Mouse (Mus musculus) liver, embryonic 16.5 days (tissue): ENCODE results near the gene Man2c1. TPM values are rescaled to one million over a fixed set of nuclear protein-coding genes. Genes with fewer than 3 reads are reported as not detected.

Source experiments
- ATAC-seq: fragments of 200-750 bp; cut with Nextera tagmentation; 2 replicates; pipeline ENCODE4 v1.8.0; 2017; ENCODE audit warnings: low read depth, mild to moderate bottlenecking, moderate number of reproducible peaks, moderate library complexity
- H3K27ac ChIP-seq: fragments of 300-500 bp; sonication (generic); 2 replicates; pipeline ENCODE4 v1.5.1; 2014; ENCODE audit warnings: mild to moderate bottlenecking, low read length
- H3K27me3 ChIP-seq: fragments of 300-500 bp; sonication (generic); 2 replicates; pipeline ENCODE4 v1.6.1; 2014; ENCODE audit warnings: low read depth, low read length, mixed read lengths; ENCODE audit not compliant: control insufficient read depth, insufficient read depth
- H3K36me3 ChIP-seq: fragments of 300-500 bp; sonication (generic); 2 replicates; pipeline ENCODE4 v1.6.1; 2014; ENCODE audit warnings: mild to moderate bottlenecking; ENCODE audit not compliant: control insufficient read depth, insufficient read depth
- H3K4me1 ChIP-seq: fragments of 300-500 bp; sonication (generic); 2 replicates; pipeline ENCODE4 v1.6.1; 2014; ENCODE audit warnings: low read depth, low read length, mixed read lengths; ENCODE audit not compliant: control insufficient read depth
- H3K4me2 ChIP-seq: fragments of 300-500 bp; sonication (generic); 2 replicates; pipeline ENCODE4 v1.6.1; 2014; ENCODE audit warnings: low read depth, low read length, mixed read lengths
- H3K4me3 ChIP-seq: fragments of 300-500 bp; sonication (generic); 2 replicates; pipeline ENCODE4 v1.5.1; 2014; ENCODE audit warnings: low read depth, mild to moderate bottlenecking, low read length
- H3K9ac ChIP-seq: fragments of 300-500 bp; sonication (generic); 2 replicates; pipeline ENCODE4 v1.6.1; 2014; ENCODE audit warnings: low read depth, low read length
- H3K9me3 ChIP-seq: fragments of 300-500 bp; sonication (generic); replicated peaks from 2 replicates; pipeline ENCODE4 v1.6.1; 2016; ENCODE audit warnings: low read length; ENCODE audit not compliant: control insufficient read depth
- WGBS: fragments of 180-500 bp; shearing (Covaris S2); extraction: QIAGEN DNeasy Blood & Tissue Kit; methylation state at CpG from one replicate; pipeline ENCODE4 v1.1.7; 2014; ENCODE audit not compliant: insufficient replicate concordance; 5-methylcytosine and 5-hydroxymethylcytosine counted together
- polyA plus RNA-seq: library from polyadenylated mRNA; unstranded; fragments of >200 nt; fragmentation: Nextera tagmentation; extraction: Ambion mirVana; gene quantifications from 2 replicates; pipeline ENCODE4 v1.2.1, GENCODE M21; 2015

Man2c1 gene
- polyA plus RNA-seq, 1 experiment from 2014 or later: 18.6 TPM

GRCm38 (mm10) chr9:57152331-57152730 is 21.8 kb downstream of the Man2c1 start:
- H3K27ac ChIP-seq: no peak overlapping the region
- peaks cover 4% of the 10 kb centered on the region; the same call in 1 of the 2 replicates for H3K36me3 ChIP-seq
- no peak for ATAC-seq
- no peak overlapping the region for H3K4me3 ChIP-seq
- WGBS: 53% methylated on average over 6 of the region's 6 CpGs
- H3K9ac ChIP-seq: no peak overlapping the region
- H3K9me3 ChIP-seq: no peaks in the 10 kb centered on the region
- H3K4me2 ChIP-seq: no peak overlapping the region
- H3K27me3 ChIP-seq: no peaks in the 10 kb centered on the region
- peaks cover 8% of the 10 kb centered on the region for H3K4me1 ChIP-seq

GRCm38 (mm10) chr9:57156383-57156782 is 25.9 kb downstream of the Man2c1 start:
- Histone ChIP-seq H3K9me3 (no peaks in the 10 kb centered on the region), H3K27ac (no peak overlapping the region), H3K27me3 (no peaks in the 10 kb centered on the region), H3K4me1 (peaks cover 5% of the 10 kb centered on the region), H3K36me3 (peaks cover 4% of the 10 kb centered on the region; the same call in 1 of the 2 replicates), H3K4me2 (no peak overlapping the region), H3K4me3 (no peak overlapping the region), H3K9ac (no peak overlapping the region)
- ATAC-seq: no peak
- 81% methylated on average over 7 of the region's 7 CpGs for WGBS

- H3K4me3 ChIP-seq: no peak overlapping the region
- 78% methylated on average over 8 of the region's 8 CpGs for WGBS
Observed at GRCm38 (mm10) chr9:57156823-57157222, 26.3 kb downstream of the Man2c1 start.

GRCm38 (mm10) chr9:57157499-57157898 is 27.0 kb downstream of the Man2c1 start:
- H3K27me3 ChIP-seq: no peaks in the 10 kb centered on the region
- H3K36me3 ChIP-seq: peaks cover 4% of the 10 kb centered on the region; the same call in 1 of the 2 replicates
- no peaks in the 10 kb centered on the region for H3K9me3 ChIP-seq
- peak overlapping the region; percentile 81 for H3K4me2 ChIP-seq
- no peak overlapping the region for H3K27ac ChIP-seq
- peak overlapping the region; percentile 76 for H3K9ac ChIP-seq
- ATAC-seq: no peak
- 30% methylated on average over 13 of the region's 13 CpGs for WGBS
- H3K4me3 ChIP-seq: peak overlapping the region; percentile 78
- peaks cover 5% of the 10 kb centered on the region for H3K4me1 ChIP-seq

More at GRCm38 (mm10) chr9:57156823-57157222, 26.3 kb downstream of the Man2c1 start:
- H3K4me2 ChIP-seq: no peak overlapping the region
- H3K36me3 ChIP-seq: peaks cover 4% of the 10 kb centered on the region; the same call in 1 of the 2 replicates
- ATAC-seq: no peak
- H3K27me3 ChIP-seq: no peaks in the 10 kb centered on the region
- H3K27ac ChIP-seq: no peak overlapping the region
- H3K4me1 ChIP-seq: peaks cover 5% of the 10 kb centered on the region
- no peaks in the 10 kb centered on the region for H3K9me3 ChIP-seq
- H3K9ac ChIP-seq: no peak overlapping the region

GRCm38 (mm10) chr9:57158013-57158470 is 27.6 kb downstream of the Man2c1 start, which contains the start of gene Commd4:
Commd4 (minus strand) TSS chr9:57158331.
- peaks cover 5% of the 10 kb centered on the region for H3K4me1 ChIP-seq
- no peaks in the 10 kb centered on the region for H3K27me3 ChIP-seq
- under 1% methylated on average over 24 of the region's 24 CpGs for WGBS
- peak within 1 kb of the TSS; percentile 78 for H3K4me3 ChIP-seq
- H3K9me3 ChIP-seq: no peaks in the 10 kb centered on the region
- H3K4me2 ChIP-seq: peak within 1 kb of the TSS; percentile 81
- H3K9ac ChIP-seq: peak within 1 kb of the TSS; percentile 76
- peak; percentile 80 for ATAC-seq
- peaks cover 4% of the 10 kb centered on the region; the same call in 1 of the 2 replicates for H3K36me3 ChIP-seq
- no peak within 1 kb of the TSS for H3K27ac ChIP-seq

- Histone ChIP-seq H3K4me1 (peaks cover 5% of the 10 kb centered on the region), H3K9ac (peak overlapping the region; percentile 76), H3K27me3 (no peaks in the 10 kb centered on the region), H3K4me3 (peak overlapping the region; percentile 78), H3K36me3 (peaks cover 4% of the 10 kb centered on the region; the same call in 1 of the 2 replicates), H3K4me2 (peak overlapping the region; percentile 81), H3K9me3 (no peaks in the 10 kb centered on the region), H3K27ac (no peak overlapping the region)
- ATAC-seq: no peak
- 38% methylated on average over 11 of the region's 11 CpGs for WGBS
Observed at GRCm38 (mm10) chr9:57158506-57158905, 28.0 kb downstream of the Man2c1 start.

- Histone ChIP-seq H3K9ac (no peak overlapping the region), H3K27ac (no peak overlapping the region), H3K4me2 (no peak overlapping the region), H3K9me3 (no peaks in the 10 kb centered on the region), H3K4me3 (no peak overlapping the region), H3K27me3 (no peaks in the 10 kb centered on the region), H3K4me1 (peaks cover 1% of the 10 kb centered on the region), H3K36me3 (no peaks in the 10 kb centered on the region)
- no peak for ATAC-seq
- WGBS: 10% methylated on average over 3 of the region's 3 CpGs
Observed at GRCm38 (mm10) chr9:57162496-57162895, 32.0 kb downstream of the Man2c1 start.

- WGBS: 32% methylated on average over 2 of the region's 2 CpGs
- Histone ChIP-seq H3K4me1 (no peaks in the 10 kb centered on the region; the same call in 1 of the 2 replicates), H3K27me3 (no peaks in the 10 kb centered on the region), H3K9ac (no peak overlapping the region), H3K4me3 (no peak overlapping the region), H3K9me3 (no peaks in the 10 kb centered on the region), H3K4me2 (no peak overlapping the region), H3K27ac (no peak overlapping the region), H3K36me3 (no peaks in the 10 kb centered on the region)
- no peak for ATAC-seq
Observed at GRCm38 (mm10) chr9:57163137-57163536, 32.6 kb downstream of the Man2c1 start.

GRCm38 (mm10) chr9:57166173-57166572 is 35.7 kb downstream of the Man2c1 start:
- Histone ChIP-seq H3K9me3 (no peaks in the 10 kb centered on the region), H3K4me1 (no peaks in the 10 kb centered on the region), H3K36me3 (no peaks in the 10 kb centered on the region), H3K27ac (no peak overlapping the region), H3K27me3 (no peaks in the 10 kb centered on the region), H3K4me2 (no peak overlapping the region), H3K9ac (no peak overlapping the region), H3K4me3 (no peak overlapping the region)
- 61% methylated on average over 2 of the region's 2 CpGs for WGBS
- no peak for ATAC-seq
